Mouse (Mus musculus) thymus, adult 2 months (tissue): ENCODE results near the gene Pigk. TPM values are rescaled to one million over a fixed set of nuclear protein-coding genes. Genes with fewer than 3 reads are reported as not detected.

Experiments used
- DNase-seq: peaks from one replicate; pipeline ENCODE4 v3.0.0; 2021
- H3K27ac ChIP-seq: fragments of 200-500 bp; 2 replicates; pipeline ENCODE4 v1.5.1; 2012; ENCODE audit warnings: low read length, control low read depth; ENCODE audit not compliant: control insufficient read depth, insufficient read depth
- H3K27me3 ChIP-seq: fragments of 200-500 bp; 2 replicates; pipeline ENCODE4 v1.6.1; 2012; ENCODE audit warnings: mild to moderate bottlenecking, low read length, moderate library complexity, mixed read lengths; ENCODE audit not compliant: control insufficient read depth, insufficient read depth
- H3K36me3 ChIP-seq: fragments of 200-500 bp; 2 replicates; pipeline ENCODE4 v1.6.1; 2012; ENCODE audit warnings: mild to moderate bottlenecking, low read length, moderate library complexity; ENCODE audit not compliant: control insufficient read depth, insufficient read depth
- H3K4me1 ChIP-seq: fragments of 200-500 bp; replicated peaks from 2 replicates; pipeline ENCODE4 v1.6.1; 2012; ENCODE audit warnings: low read length; ENCODE audit not compliant: control insufficient read depth, insufficient read depth
- H3K4me3 ChIP-seq: fragments of 200-500 bp; 2 replicates; pipeline ENCODE4 v1.5.1; 2012; ENCODE audit warnings: mild to moderate bottlenecking, low read length, control low read depth, moderate library complexity; ENCODE audit not compliant: control insufficient read depth, insufficient read depth
- CTCF ChIP-seq: fragments of 200-500 bp; IDR thresholded peaks from 2 replicates; pipeline ENCODE4 v1.5.1; 2012; ENCODE audit warnings: mild to moderate bottlenecking, control low read depth, low read length, moderate library complexity, borderline replicate concordance; ENCODE audit not compliant: control insufficient read depth, poor library complexity, insufficient read depth; ENCODE audit errors: extremely low read depth
- POLR2A ChIP-seq: fragments of 200-500 bp; IDR thresholded peaks from 2 replicates; pipeline ENCODE4 v1.6.1; 2012; ENCODE audit warnings: mild to moderate bottlenecking, low read length, control low read depth, moderate library complexity; ENCODE audit not compliant: control insufficient read depth, poor library complexity, insufficient read depth; ENCODE audit errors: extremely low read depth
- WGBS: fragments of 180-500 bp; shearing (Covaris S2); methylation state at CpG from one replicate; pipeline ENCODE4 v1.1.7; 2018; 5-methylcytosine and 5-hydroxymethylcytosine counted together
- polyA plus RNA-seq: library from polyadenylated mRNA; depleted of rRNA; stranded (reverse); fragments of >200 nt; gene quantifications from 2 replicates; pipeline ENCODE4 v1.2.3, GENCODE M21; 2012; rRNA removed

The Pigk gene
- polyA plus RNA-seq, result 10.9 and 12.8 TPM in 2 replicates

- no peaks in the 10 kb centered on the region for H3K36me3 ChIP-seq
- H3K27ac ChIP-seq, result no peak within 1 kb of the TSS
- TF ChIP-seq CTCF (0 out of 2 replicates have a peak, but pooled peaks have one; percentile 51), POLR2A (0 out of 2 replicates have a peak, but pooled peaks have one; percentile 31)
- peak; percentile 94 for DNase-seq
- no peaks in the 10 kb centered on the region for H3K4me1 ChIP-seq
- H3K27me3 ChIP-seq, result no peaks in the 10 kb centered on the region
- WGBS, result 1% methylated on average over 48 of the region's 48 CpGs
- peak within 1 kb of the TSS; percentile 72 for H3K4me3 ChIP-seq
These were observed at the start of gene Pigk for GRCm38 (mm10) chr3:152713991-152714902. Pigk (plus strand) TSS chr3:152714100.

DNA sequence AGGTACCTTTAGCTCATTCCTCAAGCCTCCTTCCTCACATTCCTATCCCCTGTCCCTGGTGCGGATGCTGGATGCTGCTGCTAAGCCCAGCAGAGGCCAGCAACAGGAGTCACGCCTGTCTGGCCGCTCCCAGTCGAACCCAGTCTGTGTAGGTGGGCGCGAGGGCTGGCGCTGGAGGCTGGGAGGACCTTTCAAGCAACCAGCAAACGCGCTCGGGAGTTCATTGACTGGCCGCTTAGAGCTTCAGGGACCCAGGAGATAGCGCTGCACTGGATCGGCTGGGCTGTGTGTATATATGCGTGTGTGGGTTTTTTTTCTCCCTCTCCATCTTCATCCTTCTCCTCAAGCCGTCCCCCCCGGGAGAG lies 46.9 kb upstream of the Pigk start:
- no peaks in the 10 kb centered on the region; the same call in 1 of the 2 replicates for H3K27me3 ChIP-seq
- TF ChIP-seq POLR2A (no peak), CTCF (no peak)
- H3K4me3 ChIP-seq, result no peak overlapping the region
- H3K36me3 ChIP-seq, result no peaks in the 10 kb centered on the region
- no peaks in the 10 kb centered on the region for H3K4me1 ChIP-seq
- 11% methylated on average over 16 of the region's 16 CpGs for WGBS
- no peak for DNase-seq
- H3K27ac ChIP-seq, result no peak overlapping the region

DNA sequence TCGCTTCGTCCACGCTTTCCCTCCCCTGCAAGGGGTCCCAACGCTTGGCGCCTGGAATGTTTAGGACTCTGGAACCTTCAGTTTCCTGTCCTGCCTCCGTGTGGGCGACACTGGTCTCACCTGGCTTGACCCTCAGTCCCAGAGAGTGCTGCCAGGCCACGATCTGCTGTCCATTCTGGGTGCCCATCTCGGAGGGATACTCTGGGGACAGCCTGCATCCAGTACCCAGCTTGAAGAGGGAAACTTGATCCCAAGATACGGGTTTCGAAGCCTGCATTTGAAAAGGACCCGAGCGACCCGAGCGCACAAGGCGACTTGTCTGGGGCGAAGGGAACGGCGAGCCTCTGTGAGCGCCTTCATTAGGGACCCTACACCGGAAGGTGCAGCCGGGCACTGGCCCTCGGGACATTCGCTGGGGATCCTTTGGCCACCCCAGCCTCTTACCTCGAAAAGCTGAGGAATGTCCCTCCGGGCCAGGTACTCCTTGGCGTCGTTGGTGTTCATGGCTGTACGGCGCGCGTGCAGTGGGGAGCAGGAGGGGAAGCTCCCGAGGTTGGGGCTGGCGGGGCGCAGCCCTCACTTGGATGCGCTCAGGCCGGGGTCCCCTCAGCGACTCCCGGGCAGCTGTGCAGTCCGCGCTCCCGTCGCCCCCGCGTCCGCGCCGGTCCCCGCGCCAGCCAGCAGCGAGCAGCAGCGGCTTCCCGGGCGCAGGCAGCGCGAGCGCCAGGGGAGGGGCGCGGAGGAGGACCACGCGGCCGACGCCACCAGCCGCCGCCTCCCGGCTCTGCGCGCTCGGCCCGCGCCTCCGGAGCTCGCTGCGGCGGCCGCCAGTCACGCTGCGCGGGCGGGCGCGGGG lies 46.3 kb upstream of the Pigk start:
- no peak for DNase-seq
- H3K27me3 ChIP-seq, result no peaks in the 10 kb centered on the region; the same call in 1 of the 2 replicates
- no peak for TF ChIP-seq POLR2A
- TF ChIP-seq CTCF, result no peak
- H3K4me3 ChIP-seq, result no peak overlapping the region
- H3K4me1 ChIP-seq, result no peaks in the 10 kb centered on the region
- H3K36me3 ChIP-seq, result no peaks in the 10 kb centered on the region
- H3K27ac ChIP-seq, result no peak overlapping the region
- 5% methylated on average over 82 of the region's 82 CpGs for WGBS

DNA sequence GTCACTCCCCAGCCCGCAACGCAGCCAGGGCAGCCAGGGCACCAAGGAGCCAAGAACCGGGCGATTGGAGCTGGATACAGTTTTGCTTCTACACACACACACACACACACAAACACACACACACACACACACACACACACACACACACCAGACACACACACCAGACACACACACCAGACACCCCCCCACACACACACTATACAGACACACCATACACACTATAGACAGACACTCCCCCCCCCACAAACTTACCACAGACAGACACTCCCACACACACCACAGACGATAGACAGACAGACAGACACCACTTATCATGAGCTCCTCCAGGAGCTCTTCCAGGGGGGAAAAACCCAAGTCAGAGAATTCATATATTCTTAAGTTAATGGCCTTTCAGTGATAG lies 45.7 kb upstream of the Pigk start, which contains the start of gene Ak5:
Ak5 (minus strand) TSS at position 122 of the 400 bp plus-strand sequence.
- Histone ChIP-seq H3K4me1 (no peaks in the 10 kb centered on the region), H3K27ac (no peak within 1 kb of the TSS), H3K4me3 (no peak within 1 kb of the TSS), H3K27me3 (no peaks in the 10 kb centered on the region; the same call in 1 of the 2 replicates), H3K36me3 (no peaks in the 10 kb centered on the region)
- TF ChIP-seq POLR2A (no peak), CTCF (no peak)
- no peak for DNase-seq
- 3% methylated on average over 5 of the region's 5 CpGs for WGBS

DNA sequence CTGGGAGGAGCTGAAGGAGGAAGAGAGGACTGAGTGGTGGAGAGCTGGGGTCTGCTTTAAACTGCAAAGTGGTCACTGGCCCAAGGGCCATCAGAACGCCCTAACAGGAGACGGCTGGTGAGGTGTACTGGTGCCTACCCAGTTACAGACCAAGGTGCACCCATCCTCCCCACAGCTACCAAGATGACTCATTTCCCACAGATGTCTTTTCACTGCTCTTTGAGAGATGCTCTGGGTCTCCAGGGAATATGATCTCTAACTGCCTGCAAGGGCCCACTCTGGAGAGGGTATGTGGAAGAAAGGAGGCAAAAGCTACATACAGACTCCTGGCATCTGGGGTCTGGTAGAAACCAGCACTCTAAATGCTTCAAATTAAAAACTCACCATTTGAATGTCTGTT lies 45.1 kb upstream of the Pigk start:
- Histone ChIP-seq H3K4me3 (no peak overlapping the region), H3K27me3 (no peaks in the 10 kb centered on the region; the same call in 1 of the 2 replicates), H3K27ac (no peak overlapping the region), H3K36me3 (no peaks in the 10 kb centered on the region), H3K4me1 (no peaks in the 10 kb centered on the region)
- no peak for DNase-seq
- TF ChIP-seq CTCF (no peak), POLR2A (no peak)
- WGBS, result 89% methylated on average over 2 of the region's 2 CpGs

DNA sequence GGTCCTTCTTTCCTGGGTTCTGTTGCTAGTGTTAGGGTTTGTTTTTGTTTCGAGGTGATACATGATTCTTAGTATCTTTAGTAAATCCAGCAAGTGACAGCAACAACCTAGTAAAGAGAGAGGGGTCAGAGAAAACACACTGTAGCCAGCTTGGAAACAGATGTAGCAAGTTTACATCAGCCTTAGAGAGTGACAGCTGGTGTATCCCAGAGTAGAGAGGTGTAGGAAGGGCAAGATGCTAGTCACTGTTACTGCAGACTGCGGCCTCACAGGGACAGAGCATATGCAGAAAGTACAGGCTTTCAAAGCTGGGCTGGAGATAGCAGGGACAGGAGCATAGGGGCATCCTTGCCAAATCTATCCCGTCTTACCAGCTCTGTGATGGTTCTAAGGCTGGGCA lies 44.1 kb upstream of the Pigk start:
- Histone ChIP-seq H3K36me3 (no peaks in the 10 kb centered on the region), H3K27ac (no peak overlapping the region), H3K4me3 (no peak overlapping the region), H3K27me3 (no peaks in the 10 kb centered on the region; the same call in 1 of the 2 replicates), H3K4me1 (no peaks in the 10 kb centered on the region)
- DNase-seq, result no peak
- TF ChIP-seq POLR2A (no peak), CTCF (no peak)
- 83% methylated on average over 3 of the region's 3 CpGs for WGBS
